Mouse (Mus musculus): ENCODE measurements around the gene Crb3. TPM values are rescaled to one million over a fixed set of nuclear protein-coding genes. Genes with fewer than 3 reads are reported as not detected.

Gene Crb3
- 1.3 TPM in 1 of 2 replicates, not detected in the other for total RNA-seq (2017)

GRCm38 (mm10) chr17:57058891-57059485 lies at the start of gene Crb3:
TSS of gene Crb3 (plus strand) at chr17:57059105.
- ATAC-seq (replicated peaks; ENCODE audit: low read depth, poor library complexity, severe bottlenecking) = no peak

GRCm38 (mm10) chr17:57010911-57011235 lies 48.0 kb upstream of the Crb3 start:
- ATAC-seq (replicated peaks; ENCODE audit: low read depth, poor library complexity, severe bottlenecking) = peak; percentile 42

- peak; percentile 84 for ATAC-seq (replicated peaks; ENCODE audit: low read depth, poor library complexity, severe bottlenecking)
Measured at GRCm38 (mm10) chr17:57011236-57012141, 47.4 kb upstream of the Crb3 start, which contains the start of the genes Gtf2f1 and Gm17949. TSS of gene Gtf2f1 (minus strand) at chr17:57011288. TSS of gene Gm17949 (plus strand) at chr17:57011469.

DNA sequence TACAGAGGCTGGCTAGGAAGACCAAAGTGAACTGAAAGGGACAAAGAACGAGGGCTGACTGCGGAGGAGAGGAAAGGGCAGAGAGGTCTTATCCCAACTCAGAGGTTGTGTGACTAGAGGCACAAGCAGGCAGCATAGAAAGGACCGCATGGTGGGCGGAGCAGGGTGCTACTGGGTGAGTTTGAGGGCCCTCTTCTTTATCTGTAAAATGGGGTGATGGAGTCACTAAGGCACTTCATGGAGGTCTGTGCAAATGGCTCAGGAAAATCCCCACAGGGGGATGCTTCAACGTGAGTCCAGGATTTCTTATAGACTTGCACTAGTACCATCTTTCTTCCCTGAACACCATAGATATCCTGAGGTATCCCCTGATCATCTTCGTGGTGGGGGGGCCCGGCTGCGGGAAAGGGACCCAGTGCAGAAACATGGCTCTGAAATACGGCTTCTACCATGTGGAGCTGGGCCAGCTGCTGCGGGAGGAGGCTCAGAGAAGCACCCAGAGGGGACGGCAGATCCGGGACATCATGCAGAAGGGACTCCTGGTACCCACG lies 46.6 kb upstream of the Crb3 start:
- ATAC-seq (replicated peaks; ENCODE audit: low read depth, poor library complexity, severe bottlenecking) = no peak

DNA sequence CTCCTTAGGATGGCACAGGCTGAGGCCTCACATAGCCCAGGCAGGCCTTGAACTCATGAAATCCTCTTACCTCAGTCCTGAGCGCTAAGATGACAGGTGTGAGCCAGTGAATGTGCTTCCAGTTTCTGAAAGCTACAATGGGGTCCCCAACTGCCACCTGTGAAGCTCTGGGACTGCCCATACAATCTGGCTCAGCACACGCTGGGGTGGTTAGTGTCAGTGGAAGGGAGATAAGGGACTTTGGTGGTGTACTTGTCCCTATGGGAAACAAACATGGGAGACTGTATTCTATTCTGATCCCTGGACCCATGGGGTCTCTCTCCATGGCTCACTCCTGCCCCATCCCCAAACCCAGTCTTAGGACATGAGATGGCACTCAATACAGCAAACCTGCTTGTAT lies 39.2 kb upstream of the Crb3 start:
- peak; percentile 48; the same call in 1 of the 2 replicates for ATAC-seq (replicated peaks; ENCODE audit: low read depth, poor library complexity, severe bottlenecking)

GRCm38 (mm10) chr17:57020960-57021359 lies 37.9 kb upstream of the Crb3 start:
- no peak for ATAC-seq (replicated peaks; ENCODE audit: low read depth, poor library complexity, severe bottlenecking)

DNA sequence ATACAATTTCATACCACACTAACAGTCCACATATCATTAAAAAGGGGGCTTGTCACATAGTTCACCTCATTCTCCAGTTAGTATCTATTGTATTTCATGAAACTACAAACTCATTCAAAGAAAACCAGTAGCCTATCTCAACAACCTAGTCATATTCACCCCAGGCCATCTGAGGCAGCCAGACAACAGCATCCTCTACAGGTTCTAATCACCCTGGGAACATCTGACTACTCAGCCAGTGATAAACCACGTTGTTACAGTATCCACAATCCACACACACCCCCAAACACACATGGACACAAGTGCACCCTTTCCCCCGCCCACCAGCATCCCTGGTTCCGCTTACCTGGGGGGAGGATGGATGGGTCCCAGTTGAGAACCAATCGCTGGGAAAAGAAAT lies 31.4 kb upstream of the Crb3 start:
- ATAC-seq (replicated peaks; ENCODE audit: low read depth, poor library complexity, severe bottlenecking) = no peak

DNA sequence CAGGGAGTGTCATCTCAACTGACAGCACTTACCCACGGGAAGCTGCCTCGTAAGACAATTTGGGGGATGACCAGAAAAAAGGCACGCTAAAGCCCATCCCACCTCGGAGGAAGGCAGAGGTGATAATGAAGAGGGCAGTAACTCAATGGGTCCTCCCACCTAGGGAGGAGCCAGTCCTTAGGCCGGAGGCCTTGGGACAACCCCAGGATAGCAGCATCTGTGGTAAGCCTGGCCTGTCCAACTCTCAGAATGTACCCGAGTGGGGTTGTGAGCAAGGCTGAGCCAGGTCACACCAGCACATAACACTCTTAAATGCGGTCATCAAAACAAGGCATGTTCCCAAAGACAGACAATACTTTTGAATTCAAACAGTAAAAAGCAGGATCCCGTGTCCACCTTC lies 29.2 kb upstream of the Crb3 start:
- no peak for ATAC-seq (replicated peaks; ENCODE audit: low read depth, poor library complexity, severe bottlenecking)

GRCm38 (mm10) chr17:57030931-57031660 lies 27.8 kb upstream of the Crb3 start, which contains the start of gene Khsrp:
TSS of gene Khsrp (minus strand) at chr17:57031522.
- ATAC-seq (replicated peaks; ENCODE audit: low read depth, poor library complexity, severe bottlenecking) = no peak

- ATAC-seq (replicated peaks; ENCODE audit: low read depth, poor library complexity, severe bottlenecking) = peak; percentile 85
Measured at GRCm38 (mm10) chr17:57031661-57032420, 27.1 kb upstream of the Crb3 start.

- no peak for ATAC-seq (replicated peaks; ENCODE audit: low read depth, poor library complexity, severe bottlenecking)
Measured at GRCm38 (mm10) chr17:57032854-57033253, 26.1 kb upstream of the Crb3 start.

GRCm38 (mm10) chr17:57038978-57039377 lies 19.9 kb upstream of the Crb3 start:
- ATAC-seq (replicated peaks; ENCODE audit: low read depth, poor library complexity, severe bottlenecking) = peak; percentile 28

- ATAC-seq (replicated peaks; ENCODE audit: low read depth, poor library complexity, severe bottlenecking) = no peak
Measured at GRCm38 (mm10) chr17:57041554-57041953, 17.4 kb upstream of the Crb3 start, which contains the start of gene Slc25a41. TSS of gene Slc25a41 (minus strand) at chr17:57041654.

- 0 out of 2 replicates have a peak, but pooled peaks have one; percentile 12 for ATAC-seq (replicated peaks; ENCODE audit: low read depth, poor library complexity, severe bottlenecking)
Measured at GRCm38 (mm10) chr17:57047406-57047805, 11.5 kb upstream of the Crb3 start.

DNA sequence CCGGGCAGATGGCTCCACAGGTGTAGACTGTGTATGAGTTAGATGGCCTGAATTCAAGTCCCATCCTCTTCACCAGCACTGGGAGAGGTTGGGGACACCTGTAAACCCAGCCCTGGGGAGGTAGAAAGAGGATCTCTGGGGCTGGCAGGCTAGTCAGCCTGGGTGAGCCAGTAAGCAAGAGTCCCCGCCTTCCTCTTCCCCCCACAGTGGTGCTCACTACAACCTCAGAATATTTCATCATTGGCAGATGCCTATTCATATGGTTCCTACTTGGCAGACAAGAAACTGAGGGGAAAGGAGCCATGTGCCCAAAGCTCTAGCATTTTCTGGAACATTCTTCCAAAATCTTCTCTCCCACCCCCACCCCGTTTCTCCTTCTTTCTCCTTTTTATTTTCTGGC lies 10.1 kb upstream of the Crb3 start:
- peak; percentile 41; the same call in 1 of the 2 replicates for ATAC-seq (replicated peaks; ENCODE audit: low read depth, poor library complexity, severe bottlenecking)

DNA sequence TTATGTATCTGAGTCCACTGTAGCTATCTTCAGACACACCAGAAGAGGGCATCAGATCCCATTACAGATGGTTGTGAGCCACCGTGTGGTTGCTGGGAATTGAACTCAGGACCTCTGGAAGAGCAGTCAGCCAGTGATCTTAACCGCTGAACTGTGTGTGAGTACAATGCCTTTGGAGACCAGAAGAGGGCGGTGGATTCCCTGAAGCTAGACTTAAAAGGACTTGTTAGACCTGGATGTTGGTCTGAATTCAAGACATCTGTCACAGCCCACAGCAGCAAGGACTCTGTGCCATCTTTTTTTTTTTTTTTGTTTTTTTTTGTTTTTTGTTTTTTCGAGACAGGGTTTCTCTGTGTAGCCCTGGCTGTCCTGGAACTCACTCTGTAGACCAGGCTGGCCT lies 7.2 kb upstream of the Crb3 start:
- peak; percentile 80 for ATAC-seq (replicated peaks; ENCODE audit: low read depth, poor library complexity, severe bottlenecking)

- no peak for ATAC-seq (replicated peaks; ENCODE audit: low read depth, poor library complexity, severe bottlenecking)
Measured at GRCm38 (mm10) chr17:57056246-57056645, 2.7 kb upstream of the Crb3 start.

GRCm38 (mm10) chr17:57059486-57059977 lies 627 bp downstream of the Crb3 start, which contains the start of gene Slc25a23:
TSS of gene Slc25a23 (minus strand) at chr17:57059863.
- 0 out of 2 replicates have a peak, but pooled peaks have one; percentile 9 for ATAC-seq (replicated peaks; ENCODE audit: low read depth, poor library complexity, severe bottlenecking)

DNA sequence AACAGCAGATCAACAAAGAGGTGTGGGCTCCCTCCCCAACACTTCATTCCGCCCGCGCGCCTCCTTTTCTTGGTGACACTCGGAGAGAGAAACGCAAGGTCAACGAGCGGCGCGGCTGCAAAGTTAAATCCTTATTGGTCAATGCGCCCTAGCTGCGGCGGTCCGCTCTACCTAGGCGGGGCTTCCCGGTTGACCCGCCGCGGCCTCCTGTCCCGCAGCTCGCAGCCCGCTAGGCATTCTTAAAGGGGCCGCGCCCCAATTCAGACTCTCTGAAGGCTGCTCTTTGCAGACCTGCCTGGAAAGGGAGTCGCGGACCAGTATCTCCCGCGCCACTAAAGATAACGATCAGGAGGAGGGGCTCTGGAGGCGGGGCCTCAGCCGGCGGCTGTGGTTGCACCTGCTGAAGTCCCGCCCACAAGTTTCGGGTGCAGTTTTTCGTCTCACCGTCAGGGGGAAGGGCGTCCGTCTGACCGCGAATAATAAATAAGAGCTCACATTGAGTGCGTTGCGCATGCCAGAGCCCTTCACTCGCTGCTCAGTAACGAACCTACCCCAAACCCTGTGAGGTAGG lies 1.4 kb downstream of the Crb3 start:
- ATAC-seq (replicated peaks; ENCODE audit: low read depth, poor library complexity, severe bottlenecking) = peak; percentile 82

Measured in common myeloid progenitor, adult 5-6 weeks (primary cell).